8 mouse cellular contexts compared by ENCODE assay signal in the genomic region with DNA sequence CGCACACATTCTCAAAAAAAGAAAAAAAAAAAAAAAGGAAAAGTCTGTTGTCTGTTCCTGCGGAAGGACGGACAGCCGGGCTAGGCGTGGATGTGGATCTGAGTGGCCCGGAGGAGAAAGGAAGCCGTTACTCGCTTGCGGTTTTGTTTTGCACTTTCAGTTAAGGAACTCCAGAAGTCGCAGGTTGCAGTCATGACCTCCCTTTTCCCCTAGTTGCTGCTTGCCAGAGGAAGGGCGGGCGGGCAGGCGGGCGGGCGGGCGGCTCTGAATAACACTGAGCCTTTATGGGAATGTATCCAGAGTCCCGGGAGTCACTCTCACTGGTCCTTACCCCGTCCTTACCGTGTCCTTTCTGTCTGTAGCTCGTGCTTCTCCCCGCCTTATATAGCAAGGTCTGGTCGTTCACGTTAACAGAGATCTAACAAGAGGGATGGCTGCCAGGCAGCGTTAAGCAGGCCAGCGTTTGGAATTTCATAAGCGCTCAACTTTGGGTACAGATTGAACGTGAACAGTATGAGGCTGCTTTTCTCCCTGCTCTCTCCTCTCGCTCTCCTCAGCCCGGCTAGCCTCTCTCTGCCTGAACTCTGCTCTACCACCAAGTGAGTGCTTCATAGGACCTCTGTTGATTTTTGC.
DNase-seq lines count a peak whose midpoint lies in the region; ATAC-seq and TF ChIP-seq lines count a peak whose summit lies in the region.

No protein-coding gene starts in this region.

- H3K9ac ChIP-seq in heart, adult 2 months (ENCODE audit: low read depth, low read length) = peak overlapping the region; percentile 89
- 0 out of 2 replicates have a peak overlapping the region, but pooled peaks have one; percentile 31 for H3K9ac ChIP-seq in intestine, postnatal 0 days (ENCODE audit: low read depth, low read length)
- peak overlapping the region; percentile 64 for H3K9ac ChIP-seq in neural tube, embryonic 13.5 days

- H3K4me2 ChIP-seq in intestine, postnatal 0 days (replicated peaks; ENCODE audit: low read depth) = peak overlapping the region; percentile 57
- H3K4me2 ChIP-seq in neural tube, embryonic 13.5 days = peak overlapping the region; percentile 33

- TF ChIP-seq POLR2A in heart, adult 2 months (IDR thresholded peaks at IDR 0.05; ENCODE audit: insufficient read depth, low read depth, low read length) = peak; percentile 72

- H3K36me3 ChIP-seq in heart, adult 2 months (ENCODE audit: control insufficient read depth, insufficient read depth, low read length) = peaks cover 4% of the 10 kb centered on the region
- H3K36me3 ChIP-seq in intestine, postnatal 0 days (ENCODE audit: control insufficient read depth, insufficient read depth) = peaks cover 36% of the 10 kb centered on the region; the same call in 1 of the 2 replicates
- peaks cover 12% of the 10 kb centered on the region; the same call in 1 of the 2 replicates for H3K36me3 ChIP-seq in neural tube, embryonic 13.5 days

- TF ChIP-seq CTCF in heart, adult 2 months (IDR thresholded peaks at IDR 0.05) = no peak
- no peak for TF ChIP-seq CTCF in intestine, postnatal 0 days (IDR thresholded peaks at IDR 0.05; ENCODE audit: low read depth)

- peak overlapping the region; percentile 58 for H3K4me3 ChIP-seq in heart, adult 2 months
- peak overlapping the region; percentile 27 for H3K4me3 ChIP-seq in intestine, postnatal 0 days (ENCODE audit: low read depth, low read length)
- peak overlapping the region; percentile 19; the same call in 1 of the 2 replicates for H3K4me3 ChIP-seq in neural tube, embryonic 13.5 days

- H3K27ac ChIP-seq in heart, adult 2 months = peak overlapping the region; percentile 98
- H3K27ac ChIP-seq in intestine, postnatal 0 days (ENCODE audit: low read depth, low read length) = peak overlapping the region; percentile 61
- H3K27ac ChIP-seq in neural tube, embryonic 13.5 days (replicated peaks) = peak overlapping the region; percentile 78

- peaks cover 9% of the 10 kb centered on the region; the same call in 1 of the 2 replicates for H3K79me2 ChIP-seq in heart, adult 2 months (replicated peaks; ENCODE audit: control insufficient read depth, insufficient read depth, low read length)

- peaks cover 33% of the 10 kb centered on the region for H3K4me1 ChIP-seq in heart, adult 2 months (ENCODE audit: control insufficient read depth, insufficient read depth, low read length)
- no peaks in the 10 kb centered on the region for H3K4me1 ChIP-seq in intestine, postnatal 0 days (replicated peaks; ENCODE audit: control insufficient read depth, insufficient read depth, low read length)
- H3K4me1 ChIP-seq in neural tube, embryonic 13.5 days (replicated peaks) = peaks cover 61% of the 10 kb centered on the region

- ATAC-seq in intestine, postnatal 0 days = no peak
- ATAC-seq in neural tube, embryonic 13.5 days (ENCODE audit: low read depth) = 0 out of 2 replicates have a peak, but pooled peaks have one; percentile 8

- intact Hi-C loops in heart, adult 2 months (cut with DNase I) = loop anchor here (5.0 kb wide), 2 partner anchors 35 to 170 kb away; a partner anchor contains a TSS
- intact Hi-C loops in left cerebral cortex, postnatal 36 days (cut with DNase I) = no loop called here
- intact Hi-C loops in left cerebral cortex, postnatal 4 days (cut with DNase I) = no loop called here

- H3K27me3 ChIP-seq in heart, adult 2 months (ENCODE audit: control insufficient read depth, insufficient read depth, low read length) = no peaks in the 10 kb centered on the region
- no peaks in the 10 kb centered on the region for H3K27me3 ChIP-seq in intestine, postnatal 0 days (replicated peaks; ENCODE audit: control insufficient read depth, insufficient read depth, low read length)
- H3K27me3 ChIP-seq in neural tube, embryonic 13.5 days = no peaks in the 10 kb centered on the region

- peak; percentile 48 for DNase-seq in ZHBTc4 (ENCODE audit: low read depth, low spot score)
- DNase-seq in embryo, embryonic 11 days = peak; percentile 71
- peak in 1 of 2 experiments; percentile 87 for DNase-seq in heart, adult 2 months
- peak; percentile 79 to 83 for DNase-seq in lung, adult 18-20 months
- no peak for DNase-seq in left cerebral cortex, postnatal 36 days (ENCODE audit: low spot score in 2 of 2)
- no peak for DNase-seq in left cerebral cortex, postnatal 4 days

- H3K9me3 ChIP-seq in intestine, postnatal 0 days (ENCODE audit: control insufficient read depth) = no peaks in the 10 kb centered on the region
- no peaks in the 10 kb centered on the region for H3K9me3 ChIP-seq in neural tube, embryonic 13.5 days

- WGBS in heart, adult 2 months = under 1% methylated on average over 29 of the region's 29 CpGs
- WGBS in intestine, postnatal 0 days = 28% methylated on average over 29 of the region's 29 CpGs
- WGBS in neural tube, embryonic 13.5 days = 14% methylated on average over 29 of the region's 29 CpGs

- peak; percentile 65; the same call in 1 of the 2 replicates for TF ChIP-seq EP300 in heart, adult 2 months (IDR thresholded peaks at IDR 0.05; ENCODE audit: insufficient read depth, low read depth, low read length)

Comparison
In these comparisons a context has a peak if more than half of its experiments do, and no peak if none do; other contexts are left out.
1. DNase-seq: peak in ZHBTc4 (single experiment), embryo, embryonic 11 days (single experiment) and lung, adult 18-20 months (2 of 2); none in left cerebral cortex, postnatal 36 days (0 of 2) and left cerebral cortex, postnatal 4 days (single experiment).
2. H3K9ac ChIP-seq: peak in every context shown above with its lines; median percentile 89 in heart, adult 2 months; 64 in neural tube, embryonic 13.5 days; 31 in intestine, postnatal 0 days.
3. Peak in every context shown above with its lines, with median percentiles within 50 percentile points of each other: H3K27ac ChIP-seq and H3K4me3 ChIP-seq.